Mouse (Mus musculus): ENCODE data around the gene Serpinf1. TPM values are rescaled to one million over a fixed set of nuclear protein-coding genes. Genes with fewer than 3 reads are reported as not detected.
"Not testable (repeated sequence)": the region's sequence is repeated elsewhere in the genome, so short reads cannot be mapped to it uniquely, and the experiment has no call there.

The Serpinf1 gene
- total RNA-seq, 2 experiments from 2014 or later = 134 to 239 TPM

DNA sequence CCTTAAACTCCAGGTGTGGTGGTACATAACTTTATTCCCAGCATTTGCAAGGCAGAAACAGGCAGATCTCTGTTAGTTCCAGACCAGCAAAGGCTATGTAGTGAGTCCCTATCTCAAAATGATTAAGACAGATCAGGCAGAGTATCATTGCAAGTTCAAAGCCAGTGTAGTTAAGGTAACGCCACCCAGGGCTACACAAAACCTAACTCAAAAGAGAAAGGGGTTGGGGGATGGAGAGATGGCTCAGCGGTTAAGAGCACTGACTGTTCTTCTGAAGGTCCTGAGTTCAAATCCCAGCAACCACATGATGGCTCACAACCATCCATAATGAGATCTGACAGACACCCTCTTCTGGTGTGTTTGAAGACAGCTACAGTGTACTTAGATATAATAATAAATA lies 33.5 kb upstream of the Serpinf1 start:
- not testable (repeated sequence) for DNase-seq

DNA sequence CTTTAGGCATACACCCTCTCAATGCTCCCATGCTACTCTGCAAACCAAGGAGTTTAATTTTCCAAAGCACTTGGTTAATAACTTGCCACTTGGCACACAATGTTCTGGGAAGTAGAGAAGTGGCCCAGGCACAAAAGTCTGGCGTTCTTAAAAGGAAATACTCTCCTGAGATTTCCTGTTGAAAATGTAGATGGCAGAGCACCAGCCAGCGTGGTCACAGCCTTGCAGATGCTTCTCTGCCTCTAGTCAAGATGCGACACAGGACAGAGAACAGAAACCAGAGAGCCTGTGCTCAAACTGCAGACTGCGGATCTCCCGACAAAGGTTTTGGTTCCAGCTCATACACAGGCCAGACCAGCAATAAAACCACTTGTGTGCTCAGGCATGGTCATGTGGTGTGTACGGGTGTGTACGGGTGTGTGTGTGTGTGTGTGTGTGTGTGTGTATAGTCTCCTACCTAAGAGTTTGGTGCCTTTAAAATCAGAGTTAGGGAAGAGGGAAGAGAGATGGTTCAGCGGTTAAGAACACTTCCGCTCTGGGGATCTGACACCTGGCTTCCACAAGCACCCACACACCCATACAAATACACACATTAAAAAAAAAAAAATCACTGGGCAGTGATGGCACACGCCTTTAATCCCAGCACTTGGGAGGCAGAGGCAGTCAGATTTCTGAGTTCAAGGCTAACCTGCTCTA lies 32.7 kb upstream of the Serpinf1 start:
- DNase-seq = no peak

- DNase-seq = peak; percentile 81
Observed at GRCm38 (mm10) chr11:75453991-75454930, 31.8 kb upstream of the Serpinf1 start, which contains the start of gene Wdr81. TSS of gene Wdr81 (minus strand) at chr11:75454717.

DNA sequence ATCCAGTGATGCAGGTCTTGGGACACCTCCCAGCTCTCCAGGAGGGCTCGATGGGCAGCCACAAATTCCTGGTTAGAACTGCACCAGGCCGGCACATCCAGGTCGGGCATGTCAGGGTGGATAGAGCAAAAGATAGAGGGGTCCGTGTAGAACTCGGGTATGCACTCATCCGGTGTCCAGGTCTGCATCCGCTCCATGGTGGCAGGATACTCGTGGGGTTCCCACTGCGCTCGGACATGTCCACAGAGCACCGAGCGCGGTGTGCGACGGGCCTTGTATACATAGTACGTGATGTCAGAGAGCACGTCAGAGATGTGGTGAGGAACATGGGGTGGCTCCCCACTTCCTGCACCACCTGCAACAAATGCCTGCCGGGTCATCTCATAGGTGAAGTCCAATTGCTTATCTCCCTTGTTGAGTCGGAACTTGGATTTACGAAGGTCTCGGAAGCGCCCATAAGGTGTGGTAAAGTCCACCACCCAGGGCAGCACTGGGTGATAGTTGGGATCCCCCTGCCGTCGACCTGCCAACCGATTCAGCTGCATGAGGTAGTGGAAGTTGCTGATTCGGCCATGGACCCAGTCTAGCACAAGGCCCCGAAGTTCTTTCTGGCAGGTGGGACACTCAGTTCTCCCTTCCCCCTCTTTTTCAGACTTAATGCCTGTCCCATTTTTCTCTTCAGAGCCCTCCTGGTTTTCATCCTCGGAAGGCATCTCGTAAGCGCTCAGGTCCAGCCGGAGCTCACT lies 30.5 kb upstream of the Serpinf1 start:
- no peak for DNase-seq

GRCm38 (mm10) chr11:75452081-75452480 lies 29.6 kb upstream of the Serpinf1 start:
- DNase-seq = no peak

DNA sequence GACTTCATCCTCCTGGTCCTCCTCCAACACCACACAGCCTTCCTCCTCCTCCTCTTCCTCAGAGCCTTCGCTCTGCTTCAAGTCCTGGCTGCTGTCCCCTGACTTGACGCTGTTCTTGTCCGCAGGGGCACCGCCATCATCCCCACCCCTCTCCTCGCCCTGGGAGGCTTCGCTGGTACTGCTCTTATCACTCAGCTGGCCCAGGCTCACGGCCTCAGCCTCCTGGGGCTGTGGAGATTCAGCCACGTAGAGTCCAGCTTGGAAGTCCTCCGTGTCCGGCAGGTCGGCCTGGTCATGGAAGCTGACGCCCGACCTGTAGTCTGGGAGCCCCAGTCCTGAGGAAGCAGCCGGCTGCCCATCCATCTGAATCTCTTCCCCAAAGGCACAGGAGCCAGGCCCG lies 28.4 kb upstream of the Serpinf1 start:
- DNase-seq = no peak

- no peak for DNase-seq
Observed at GRCm38 (mm10) chr11:75450304-75450908, 27.9 kb upstream of the Serpinf1 start.

GRCm38 (mm10) chr11:75449695-75450094 lies 27.2 kb upstream of the Serpinf1 start:
- no peak for DNase-seq

- DNase-seq = no peak
Observed at GRCm38 (mm10) chr11:75448575-75448974, 26.1 kb upstream of the Serpinf1 start.

DNA sequence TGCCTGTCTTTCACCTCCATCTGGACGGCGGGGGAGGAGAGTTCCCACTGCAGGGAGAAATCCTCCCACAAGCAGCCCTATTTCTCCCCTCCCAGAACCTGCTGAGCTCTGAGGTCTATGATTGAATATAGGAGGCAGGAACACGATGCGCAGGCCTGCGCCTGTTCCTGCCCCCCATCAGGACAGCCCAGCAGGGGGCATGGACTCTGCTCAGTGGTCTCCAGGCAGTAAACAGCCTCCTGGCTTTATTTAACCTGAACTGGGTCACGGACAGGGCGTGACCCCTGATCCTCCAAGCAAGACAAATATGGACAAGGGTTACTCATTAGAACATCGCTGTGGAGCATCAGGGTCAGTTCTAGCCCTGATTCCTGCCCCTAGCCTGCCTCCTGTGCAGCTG lies 21.2 kb upstream of the Serpinf1 start:
- DNase-seq = no peak

GRCm38 (mm10) chr11:75441601-75442000 lies 19.1 kb upstream of the Serpinf1 start:
- no peak for DNase-seq

GRCm38 (mm10) chr11:75441034-75441433 lies 18.5 kb upstream of the Serpinf1 start:
- DNase-seq = no peak

GRCm38 (mm10) chr11:75439951-75440350 lies 17.4 kb upstream of the Serpinf1 start:
- DNase-seq = no peak

DNA sequence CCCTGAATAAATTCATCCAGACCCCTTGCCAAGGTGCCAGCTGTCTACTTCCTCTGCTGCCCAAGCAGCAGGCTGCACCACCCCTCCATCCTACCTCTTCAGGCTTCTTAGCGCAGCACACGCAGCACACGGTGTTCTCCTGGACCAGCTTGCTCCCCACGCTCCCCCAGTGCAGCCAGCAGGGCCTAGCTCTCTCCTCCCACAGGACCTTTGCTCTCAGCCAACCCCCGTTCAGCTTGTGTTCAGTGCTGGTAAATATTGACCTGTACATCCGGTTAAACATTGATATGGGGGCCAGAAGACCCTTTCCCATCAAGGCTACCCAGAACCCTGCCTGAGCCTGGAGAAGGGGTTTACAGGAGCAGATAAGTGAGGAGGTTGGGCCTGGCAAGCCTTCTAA lies 16.9 kb upstream of the Serpinf1 start, which contains the start of gene Serpinf2:
Gene Serpinf2 (minus strand): TSS at position 229 of the 400 bp plus-strand sequence.
- DNase-seq = no peak

GRCm38 (mm10) chr11:75438804-75439203 lies 16.3 kb upstream of the Serpinf1 start:
- no peak for DNase-seq

GRCm38 (mm10) chr11:75438194-75438593 lies 15.7 kb upstream of the Serpinf1 start:
- DNase-seq = no peak

DNA sequence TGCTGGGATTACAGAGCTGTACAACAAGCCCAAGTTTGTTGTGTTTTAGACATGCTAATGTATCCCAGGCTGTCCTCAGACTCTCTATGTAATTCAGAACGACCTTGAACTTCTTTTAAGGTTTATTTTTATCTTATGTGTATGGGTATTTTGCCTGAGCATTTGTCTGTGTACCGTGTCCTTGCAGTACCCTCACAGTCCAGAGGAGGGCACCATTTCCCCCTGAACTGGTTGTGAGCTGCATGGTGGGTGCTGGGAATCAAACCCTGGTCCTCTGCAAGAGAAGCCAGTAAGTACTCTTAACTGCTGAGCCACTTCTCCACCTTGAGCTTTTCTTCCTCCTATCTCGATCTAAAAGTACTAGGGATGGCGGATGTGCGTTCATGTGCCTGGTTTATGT lies 11.6 kb upstream of the Serpinf1 start:
- DNase-seq = no peak

GRCm38 (mm10) chr11:75431307-75431706 lies 8.8 kb upstream of the Serpinf1 start:
- DNase-seq = peak; percentile 78

- DNase-seq = no peak
Observed at GRCm38 (mm10) chr11:75429019-75429705, 6.7 kb upstream of the Serpinf1 start.

GRCm38 (mm10) chr11:75424459-75424858 lies 2.0 kb upstream of the Serpinf1 start:
- DNase-seq = no peak

DNA sequence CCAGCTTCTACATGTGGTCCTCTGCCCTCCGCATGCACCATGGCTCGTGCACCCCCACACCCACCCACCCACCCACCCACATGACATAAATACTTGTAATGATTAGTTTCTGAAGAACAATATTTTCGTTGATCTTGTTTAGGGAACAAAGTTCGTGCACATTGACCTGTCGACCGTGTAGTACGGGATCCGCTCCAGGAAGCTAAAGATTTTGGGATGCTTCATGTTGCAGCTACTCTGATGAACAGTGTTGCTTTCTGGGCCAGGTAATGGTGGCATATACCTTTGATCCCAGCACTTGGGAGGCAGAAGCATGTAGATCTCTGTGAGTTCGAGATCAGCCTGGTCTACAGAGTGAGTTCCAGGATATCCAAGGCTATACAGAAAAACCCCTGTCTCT lies 1.5 kb upstream of the Serpinf1 start:
- DNase-seq = no peak
